Mouse (Mus musculus) ZHBTc4 (cell line): ENCODE measurements around the gene Aqp3.
"Not testable (repeated sequence)": the region's sequence is repeated elsewhere in the genome, so short reads cannot be mapped to it uniquely, and the experiment has no call there.

Experiments
- DNase-seq: peaks from one replicate; pipeline ENCODE4 v3.0.0-alpha.2; 2011; ENCODE audit warnings: low read depth, low spot score

Gene Aqp3

DNA sequence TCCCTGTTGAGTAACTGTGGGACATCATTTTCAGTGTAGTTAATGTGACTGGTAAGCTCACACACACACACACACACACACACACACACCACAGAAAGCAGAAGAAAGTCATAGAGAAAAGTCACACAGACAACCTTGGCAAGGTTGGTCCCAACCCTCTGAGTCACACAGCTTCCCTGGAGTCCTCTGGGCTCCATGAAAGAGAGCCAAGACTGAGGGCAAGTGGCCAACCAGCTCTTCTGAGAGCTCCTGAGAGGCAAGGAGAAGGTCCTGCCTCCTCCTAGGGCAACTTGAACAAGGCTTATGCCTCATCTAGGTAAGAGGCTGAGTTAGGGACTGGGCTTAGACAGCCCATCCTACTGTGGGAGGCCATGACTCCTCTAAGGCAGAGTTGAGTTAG lies 4.9 kb upstream of the Aqp3 start:
- DNase-seq, result no peak

DNA sequence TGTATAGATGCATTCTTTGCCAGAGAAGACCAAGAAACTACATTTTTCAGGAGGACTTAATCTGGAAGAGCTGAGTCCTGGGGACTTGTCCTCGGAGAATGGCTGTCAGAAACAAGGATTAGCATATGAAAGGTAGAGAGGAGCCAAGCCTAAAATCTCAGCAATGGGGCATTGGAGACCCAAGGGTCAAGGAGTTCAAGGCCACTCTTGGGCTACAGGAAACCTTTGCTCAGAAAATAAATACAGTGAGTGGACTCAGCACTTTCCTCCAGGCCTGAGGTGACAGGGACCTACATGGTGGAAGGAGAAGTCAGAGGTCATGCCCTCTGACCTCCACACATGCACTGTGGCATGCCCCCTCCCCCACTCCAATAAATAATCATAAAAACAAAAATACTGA lies 3.0 kb upstream of the Aqp3 start:
- peak; percentile 89 for DNase-seq

DNA sequence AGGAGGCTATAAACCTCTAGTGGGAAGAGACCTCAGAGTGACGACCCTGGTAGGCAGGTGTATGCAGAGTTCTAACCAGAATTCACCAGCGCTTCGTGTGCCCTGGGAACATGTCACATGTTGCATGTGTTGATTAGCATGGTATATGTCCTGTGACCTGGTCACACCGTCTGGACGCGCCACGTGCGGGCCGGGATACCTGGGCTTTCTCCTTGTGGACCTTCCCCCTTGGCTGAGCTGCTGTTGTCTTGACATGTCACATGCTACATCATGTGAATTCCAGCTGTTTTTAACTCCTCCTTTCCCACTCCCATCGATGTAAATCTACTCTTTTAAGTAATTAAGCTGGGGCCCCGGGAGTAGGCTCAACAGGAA lies 581 bp upstream of the Aqp3 start:
- DNase-seq, result peak; percentile 77

DNA sequence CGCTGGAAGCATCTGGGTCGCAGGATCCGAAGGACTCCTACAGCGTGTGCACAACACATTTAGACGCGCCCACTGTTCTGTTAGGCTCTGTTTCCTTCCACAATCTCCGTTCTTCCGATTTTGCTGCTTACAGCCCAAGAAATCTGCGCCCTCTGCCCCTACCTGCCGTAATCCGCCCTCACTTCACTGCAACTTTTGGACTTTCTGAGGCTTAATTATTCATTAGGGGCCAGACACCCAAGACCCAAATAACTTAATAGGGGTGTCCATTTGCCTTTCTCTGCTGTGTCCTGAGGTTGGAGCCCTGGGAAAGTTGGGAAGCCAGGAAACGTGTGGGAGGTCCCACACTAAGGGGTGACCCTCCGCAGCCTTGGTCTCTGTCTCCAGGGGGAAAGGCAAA lies 602 bp downstream of the Aqp3 start:
- DNase-seq, result no peak

DNA sequence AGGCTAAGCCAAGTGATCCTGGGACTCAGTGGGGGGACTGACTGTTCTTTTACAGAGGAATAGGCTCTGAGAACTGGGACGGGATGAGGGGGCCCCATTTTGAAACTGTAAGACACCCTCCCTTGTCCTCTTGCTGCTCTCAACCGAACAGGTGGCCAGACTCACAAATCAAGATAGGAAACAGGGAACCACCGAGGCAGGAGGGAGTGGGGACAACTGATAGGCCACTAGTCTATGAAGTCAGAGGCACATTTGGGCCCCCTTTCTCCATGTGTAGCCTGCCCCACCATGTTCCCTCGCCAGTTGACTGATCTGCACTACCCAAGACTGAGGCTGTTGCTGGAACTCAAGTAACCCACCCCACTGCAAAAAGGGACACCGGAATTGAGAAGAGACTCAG lies 1.2 kb downstream of the Aqp3 start:
- DNase-seq, result no peak

DNA sequence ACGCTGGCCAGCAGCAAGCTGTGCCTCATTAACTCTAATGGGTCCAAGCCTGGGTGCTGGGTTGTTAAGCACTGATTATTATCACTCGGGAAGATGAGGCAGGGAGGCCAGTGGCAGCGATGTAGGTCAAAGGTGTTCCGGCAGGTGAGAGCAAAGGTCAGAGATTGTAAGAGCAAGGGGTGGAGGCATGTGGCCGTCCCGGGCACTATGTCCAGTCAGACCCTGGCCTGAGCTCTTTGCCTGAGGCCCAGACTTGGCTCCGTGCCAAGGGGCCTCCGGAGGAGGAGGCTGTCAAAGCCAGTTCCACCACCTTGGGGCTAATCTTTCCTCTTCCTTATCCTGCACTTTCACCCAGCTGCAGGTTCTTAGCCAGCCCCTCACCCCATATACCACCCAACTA lies 1.8 kb downstream of the Aqp3 start:
- no peak for DNase-seq

DNA sequence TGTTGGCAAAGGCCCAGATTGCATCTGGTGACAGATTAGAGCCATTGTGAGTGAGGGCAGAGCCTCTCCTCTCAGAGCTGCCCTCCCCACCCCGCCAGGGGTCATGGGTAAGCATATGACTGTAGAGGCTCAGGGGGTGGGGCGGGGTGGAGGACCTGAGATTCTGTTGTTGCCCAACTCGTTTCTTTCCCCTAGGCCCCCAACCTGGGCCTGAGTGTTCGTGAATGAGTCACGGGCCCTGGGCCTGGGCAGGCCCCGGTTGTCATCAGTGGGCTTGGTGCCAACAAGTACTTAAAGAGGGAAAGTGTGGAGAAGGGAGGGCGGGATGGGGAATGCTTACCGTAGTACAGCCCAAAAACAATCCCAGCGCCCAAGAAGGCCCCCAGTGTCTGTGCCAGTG lies 3.6 kb downstream of the Aqp3 start:
- no peak for DNase-seq

DNA sequence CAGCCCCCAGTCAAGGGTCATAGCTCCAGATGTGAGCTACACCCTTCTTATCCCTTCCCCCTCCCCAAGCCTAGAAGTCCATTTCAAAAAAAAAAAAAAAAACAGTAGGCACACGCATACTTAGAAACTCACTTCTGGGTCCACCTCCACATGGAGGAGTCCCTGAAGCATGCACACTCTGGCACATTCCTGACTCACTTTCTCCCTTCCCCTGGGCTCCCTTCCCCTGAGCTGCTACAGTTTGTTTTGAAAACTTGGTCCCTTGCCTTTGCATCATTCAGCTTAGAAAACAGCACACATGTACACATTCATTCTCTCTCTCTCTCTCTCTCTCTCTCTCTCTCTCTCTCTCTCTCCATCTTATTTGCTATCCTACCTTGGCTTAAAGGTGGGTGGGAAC lies 5.0 kb downstream of the Aqp3 start:
- DNase-seq, result no peak

DNA sequence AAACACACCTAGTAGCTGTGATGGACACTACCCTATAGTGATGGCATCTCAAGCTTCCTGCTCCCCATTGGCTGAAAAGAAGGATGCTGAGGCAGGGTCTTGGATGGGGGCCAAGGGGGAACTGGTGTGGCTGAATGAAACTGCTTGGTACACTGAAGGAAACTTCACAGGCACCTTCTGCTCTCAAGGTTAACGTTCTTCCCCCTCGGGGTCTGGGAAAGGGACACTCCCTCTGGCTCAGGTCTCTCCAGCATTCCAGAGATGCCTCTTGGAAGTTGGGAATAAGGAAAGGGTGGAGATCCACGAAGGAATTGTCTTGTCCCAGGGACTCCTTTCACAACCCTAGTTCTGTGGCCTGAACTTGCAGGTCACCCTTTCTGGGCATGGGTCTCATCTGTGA lies 6.6 kb downstream of the Aqp3 start:
- peak; percentile 93 for DNase-seq

DNA sequence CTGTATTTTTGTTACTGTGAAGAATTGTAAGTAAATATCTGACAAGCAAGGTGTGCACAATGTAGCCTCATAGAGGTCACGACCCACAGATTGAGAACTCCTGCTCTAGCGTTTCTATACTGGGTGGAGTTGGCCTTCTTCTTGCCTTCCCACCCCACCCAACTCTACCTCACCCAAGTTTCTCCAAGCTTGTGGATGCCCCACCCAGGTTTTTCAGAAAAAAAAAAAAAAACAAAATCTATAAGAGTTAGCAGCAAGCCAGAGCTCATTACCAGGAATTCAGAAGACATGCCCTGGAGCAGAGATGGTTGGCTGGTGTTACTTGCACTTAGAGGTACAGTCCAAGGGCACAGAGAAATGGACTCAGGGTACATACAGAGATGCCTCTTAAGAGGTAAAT lies 8.3 kb downstream of the Aqp3 start:
- DNase-seq, result no peak

DNA sequence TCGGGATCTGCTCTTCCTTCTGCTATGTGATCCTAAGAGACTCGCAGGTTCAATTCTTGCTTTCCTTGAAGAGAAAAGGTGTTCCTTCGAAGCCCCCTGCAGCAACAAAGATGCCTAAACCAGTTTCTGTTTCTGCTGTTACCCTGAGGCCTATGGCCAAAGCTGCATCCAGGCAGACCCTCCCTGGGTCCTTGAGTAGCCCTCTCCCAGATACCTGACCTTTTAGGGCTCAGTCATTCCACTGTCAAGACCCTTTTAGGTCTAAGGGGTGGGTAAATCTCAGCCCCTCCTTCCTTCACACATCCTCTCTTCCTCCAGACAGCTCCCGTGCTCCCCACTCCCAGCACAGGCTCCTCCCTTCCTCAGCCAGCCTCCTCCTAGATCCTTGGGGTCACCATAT lies 8.8 kb downstream of the Aqp3 start:
- no peak for DNase-seq

DNA sequence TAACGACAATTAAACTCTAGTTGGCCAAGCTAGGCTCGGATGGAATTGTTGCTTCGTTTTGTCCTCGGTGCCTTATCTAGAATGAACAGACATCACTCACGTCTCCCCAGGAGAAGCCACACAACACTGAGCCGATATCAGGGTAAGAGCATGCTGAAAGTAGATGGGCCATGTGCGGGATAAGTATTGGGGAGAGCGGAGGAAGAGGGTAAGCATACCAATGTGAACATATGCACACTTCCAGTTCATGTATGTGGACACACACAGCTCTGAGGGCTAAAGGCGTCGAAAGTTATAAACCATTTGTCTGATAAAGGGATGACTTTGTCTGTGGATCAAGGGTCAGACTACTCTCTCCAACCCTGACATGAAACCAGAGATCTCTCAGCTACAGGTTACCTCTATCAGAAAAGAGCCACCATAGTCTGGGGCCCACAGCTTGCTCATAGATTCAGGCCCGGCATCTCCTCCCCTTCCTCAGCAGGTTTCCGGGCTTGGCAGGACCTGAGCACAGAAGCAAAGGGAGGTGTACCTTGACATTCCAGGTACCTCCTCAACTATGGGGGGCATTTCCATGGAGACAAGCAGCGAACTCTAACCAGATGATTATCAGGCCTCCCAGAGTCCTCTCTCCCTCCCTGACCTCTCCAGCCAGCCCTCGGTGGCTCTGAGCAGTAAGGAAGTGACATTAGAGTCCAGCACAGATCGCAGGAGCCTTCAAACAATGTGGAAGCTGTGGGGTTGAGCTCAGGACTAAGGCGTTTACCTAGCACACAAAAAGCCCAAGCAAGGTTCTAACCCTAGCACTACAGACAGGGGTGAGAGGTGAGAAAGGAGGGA lies 10.3 kb downstream of the Aqp3 start:
- DNase-seq, result no peak

DNA sequence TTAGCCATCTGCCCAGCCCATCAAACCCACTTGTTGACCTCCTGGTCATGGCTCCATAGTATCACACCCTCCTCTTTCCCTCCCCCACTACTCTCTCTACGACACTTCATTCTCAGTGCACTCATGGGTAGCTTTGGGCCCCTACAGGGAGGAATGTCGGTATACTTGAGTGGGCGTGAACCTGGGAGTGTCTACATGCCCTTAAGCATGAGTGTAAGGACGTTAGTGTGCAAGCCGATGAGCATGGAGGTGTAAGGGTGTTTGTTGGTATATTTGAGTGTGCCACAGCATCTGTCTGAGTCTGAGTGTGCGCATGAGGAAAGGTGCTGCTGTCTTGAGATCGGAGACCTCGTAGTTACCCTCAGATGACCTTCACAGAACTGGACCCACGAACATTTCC lies 11.0 kb downstream of the Aqp3 start:
- peak; percentile 73 for DNase-seq

DNA sequence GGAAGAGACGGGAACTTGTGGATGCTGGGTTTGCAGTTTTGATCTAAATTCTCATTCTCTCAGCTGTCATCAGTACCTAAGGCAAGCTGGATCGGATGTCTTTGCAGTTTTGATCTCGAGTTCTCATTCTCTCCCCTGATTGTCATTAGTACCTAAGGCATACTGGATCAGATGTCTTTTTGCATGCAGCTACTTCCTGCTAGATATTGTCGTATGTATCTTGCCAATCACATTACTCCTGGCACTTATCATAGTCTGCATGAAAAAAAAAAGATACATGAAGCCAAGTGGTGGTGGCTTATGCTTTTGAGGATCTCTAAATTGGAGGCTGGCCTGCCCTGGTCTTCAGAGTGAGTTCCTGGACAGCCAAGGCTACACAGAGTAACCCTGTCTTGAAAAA lies 13.2 kb downstream of the Aqp3 start:
- DNase-seq, result no peak

DNA sequence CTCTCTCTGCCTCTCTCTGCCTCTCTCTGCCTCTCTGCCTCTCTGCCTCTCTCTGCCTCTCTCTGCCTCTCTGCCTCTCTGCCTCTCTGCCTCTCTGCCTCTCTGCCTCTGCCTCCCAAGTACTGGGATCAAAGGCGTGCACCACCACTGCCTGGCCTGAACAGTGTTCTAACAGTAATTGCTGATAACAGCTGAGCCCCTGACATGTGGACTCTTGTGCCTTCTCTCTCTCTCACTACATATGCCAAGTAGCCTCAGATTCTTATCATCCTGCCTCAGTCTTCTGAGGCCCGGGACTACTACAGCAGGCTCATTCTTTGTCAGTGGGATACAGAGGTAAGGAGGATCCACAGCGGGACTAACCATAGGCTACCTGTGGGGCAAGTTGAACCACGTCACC lies 15.2 kb downstream of the Aqp3 start:
- not testable (repeated sequence) for DNase-seq

DNA sequence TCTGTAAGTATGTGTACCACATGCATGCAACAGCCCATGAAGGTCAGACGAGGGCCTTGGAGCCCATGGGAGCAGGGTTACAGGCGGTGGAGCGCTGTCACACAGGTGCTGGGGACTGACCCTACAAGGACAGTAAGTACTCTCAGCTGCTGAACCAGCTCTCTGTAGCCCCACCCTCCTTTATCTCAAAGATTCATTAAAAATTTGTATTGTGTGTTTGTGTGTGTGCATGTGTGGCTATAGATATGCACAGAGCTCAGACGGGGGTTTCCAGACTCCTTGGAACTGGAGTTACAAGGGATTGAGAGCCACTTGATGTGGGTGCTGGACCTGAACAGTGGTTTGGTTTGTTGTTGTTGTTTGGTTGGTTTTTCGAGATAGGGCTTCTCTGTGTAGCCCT lies 16.2 kb downstream of the Aqp3 start:
- no peak for DNase-seq

DNA sequence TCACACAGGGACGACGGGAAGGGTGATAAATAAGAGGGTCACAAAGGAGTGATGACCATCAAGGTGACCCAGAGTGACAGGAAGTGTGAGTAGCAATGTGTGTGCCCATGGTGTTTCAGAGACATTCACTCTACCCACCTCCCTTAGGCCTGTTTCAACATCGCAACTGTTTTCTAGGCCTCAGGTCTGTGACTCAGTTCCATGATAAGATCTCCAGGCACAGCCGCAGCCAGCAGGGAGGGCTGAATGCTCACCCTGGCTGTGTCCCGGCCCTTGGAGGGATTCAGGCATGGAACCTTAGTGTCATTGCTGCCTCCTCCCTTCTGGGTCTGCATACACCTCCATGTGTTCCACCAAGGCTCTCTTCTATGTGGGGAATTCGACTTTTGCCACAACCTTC lies 19.3 kb downstream of the Aqp3 start:
- DNase-seq, result no peak

DNA sequence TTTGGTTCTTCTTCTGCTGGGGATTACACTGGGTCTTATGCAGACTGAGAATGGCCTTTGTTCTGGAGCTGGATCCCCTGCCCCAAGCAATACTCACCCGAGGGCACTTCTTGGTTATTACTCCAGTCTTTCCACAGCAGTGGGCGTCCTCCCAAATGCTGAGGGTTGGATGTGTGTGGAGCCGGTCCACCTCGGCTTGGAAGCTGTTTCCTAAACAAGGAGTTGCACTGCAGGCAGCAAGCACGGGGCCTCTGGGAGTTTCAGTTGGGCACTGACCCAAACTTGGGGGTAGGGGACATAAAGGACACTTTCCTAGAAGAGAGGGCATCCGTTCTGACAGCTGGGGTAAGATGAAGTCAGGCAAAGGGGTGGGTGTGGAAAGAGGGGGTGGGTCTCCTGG lies 23.5 kb downstream of the Aqp3 start:
- no peak for DNase-seq

DNA sequence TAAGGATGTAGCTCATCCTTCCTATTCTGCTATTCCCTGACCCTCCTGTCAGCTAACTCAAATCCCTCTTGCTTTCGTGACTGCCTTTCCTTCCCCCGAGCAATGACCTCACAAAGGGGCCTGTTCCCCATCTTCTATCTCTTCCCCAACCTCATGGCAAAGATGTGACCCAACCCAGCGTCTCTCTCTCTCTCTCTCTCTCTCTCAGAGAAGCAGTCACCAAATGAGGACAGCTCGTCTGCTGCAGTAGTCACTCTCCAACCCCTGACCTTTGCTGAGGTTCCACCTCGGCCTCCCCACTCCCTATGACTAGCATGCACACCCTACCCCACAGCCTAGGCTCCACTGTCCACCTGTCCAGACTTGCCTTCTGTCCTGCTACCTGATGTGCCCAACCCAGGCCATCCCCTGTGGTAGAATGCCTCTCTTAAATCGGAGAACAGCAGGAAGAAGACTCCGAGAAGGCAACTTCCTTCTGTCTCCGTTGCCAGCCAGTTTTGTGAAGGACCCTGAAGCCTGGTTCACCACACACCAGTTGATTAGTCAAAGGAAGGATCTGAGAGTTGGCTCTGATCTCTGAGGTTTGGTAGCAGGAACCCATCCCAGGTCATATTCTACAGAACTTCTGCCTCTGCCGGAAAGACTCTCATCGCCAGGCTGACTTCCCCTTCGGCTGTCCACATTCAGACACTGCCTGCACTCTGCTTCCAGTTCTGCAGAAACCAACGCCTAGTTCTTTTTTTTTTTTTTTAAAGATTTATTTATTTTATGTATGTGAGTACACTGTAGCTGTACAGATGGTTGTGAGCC lies 24.8 kb downstream of the Aqp3 start:
- no peak for DNase-seq

DNA sequence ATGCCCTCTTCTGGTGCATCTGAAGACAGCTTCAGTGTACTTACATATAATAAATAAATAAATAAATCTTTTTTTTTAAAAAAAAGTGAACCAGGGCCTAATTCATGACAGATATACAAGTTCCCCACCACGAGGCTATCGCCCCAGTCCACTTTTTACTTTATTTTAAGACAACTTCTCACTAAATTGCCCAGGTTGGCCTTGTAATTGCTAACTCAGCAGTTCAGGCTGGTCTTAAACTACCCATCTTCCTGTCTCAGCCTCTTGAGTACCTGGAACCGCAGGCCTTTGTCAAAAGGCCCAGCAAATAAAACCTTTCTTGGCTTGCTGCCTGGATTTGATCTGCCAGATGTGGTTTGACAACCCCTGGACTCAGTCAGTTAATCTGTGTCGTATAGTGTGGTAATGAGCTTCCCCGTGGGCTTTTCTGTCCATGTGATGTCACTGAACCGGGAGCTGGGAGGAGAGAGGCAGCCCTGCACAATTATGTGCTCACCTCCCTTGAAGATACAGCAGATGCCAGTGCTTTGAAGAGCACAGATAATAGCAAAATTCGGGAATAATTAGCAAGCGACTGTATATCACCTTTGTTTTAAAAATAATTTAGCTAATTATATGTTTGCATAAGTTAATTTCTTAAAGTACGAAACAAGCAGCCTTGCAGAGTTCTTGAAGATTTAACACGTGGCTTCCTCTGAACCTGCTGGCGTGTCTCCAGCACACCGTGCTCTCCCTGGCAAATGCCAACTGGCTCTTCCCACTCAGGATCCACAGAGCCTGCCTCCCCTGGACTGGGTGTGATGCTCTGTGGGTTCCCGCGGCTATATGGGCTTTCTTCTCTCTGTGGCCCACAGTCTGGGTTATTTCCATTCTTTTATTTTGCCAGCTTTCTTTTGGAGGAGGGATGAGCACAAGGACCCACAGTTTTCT lies 26.2 kb downstream of the Aqp3 start:
- no peak for DNase-seq

DNA sequence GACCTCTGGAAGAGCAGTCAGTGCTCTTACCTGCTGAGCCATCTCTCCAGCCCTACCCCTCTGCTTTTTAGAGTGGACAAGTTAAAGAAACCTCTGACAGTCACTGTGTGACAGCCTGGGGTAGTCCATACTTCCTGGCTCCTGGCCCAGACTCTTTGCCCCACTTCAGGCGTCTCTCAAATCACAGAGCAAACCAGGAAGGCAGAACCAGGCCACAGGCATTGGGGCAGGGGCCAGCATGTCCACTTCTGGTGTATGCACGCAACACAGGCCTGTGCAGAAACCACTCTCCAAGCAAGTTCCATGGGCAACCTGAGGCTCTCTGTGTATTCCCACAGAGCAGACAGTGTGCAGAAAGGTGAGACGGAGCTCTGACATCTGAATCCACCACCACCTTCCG lies 32.8 kb downstream of the Aqp3 start:
- DNase-seq, result no peak
